Mouse (Mus musculus) spleen, adult 2 months (tissue): ENCODE measurements around the gene Rspo3. TPM values are rescaled to one million over a fixed set of nuclear protein-coding genes. Genes with fewer than 3 reads are reported as not detected.

Experiments
- DNase-seq, 2 experiments: peaks; one replicate each; pipeline versions ENCODE4 v3.0.0 to v3.0.0-alpha.2; 2012 to 2021; ENCODE audit warnings: low spot score in 2 of 2, low read depth in 1 of 2
- H3K27ac ChIP-seq: fragments of 200-500 bp; 2 replicates; pipeline ENCODE4 v1.5.1; 2012; ENCODE audit warnings: low read length, inconsistent platforms; ENCODE audit not compliant: insufficient read depth
- H3K27me3 ChIP-seq: fragments of 200-500 bp; 2 replicates; pipeline ENCODE4 v1.6.1; 2012; ENCODE audit warnings: mild to moderate bottlenecking, moderate library complexity, low read length, inconsistent platforms; ENCODE audit not compliant: control insufficient read depth, insufficient read depth
- H3K36me3 ChIP-seq: fragments of 200-500 bp; 2 replicates; pipeline ENCODE4 v1.6.1; 2012; ENCODE audit warnings: mild to moderate bottlenecking, low read length, inconsistent platforms; ENCODE audit not compliant: control insufficient read depth, insufficient read depth
- H3K4me1 ChIP-seq: fragments of 200-500 bp; 2 replicates; pipeline ENCODE4 v1.6.1; 2011; ENCODE audit warnings: inconsistent platforms; ENCODE audit not compliant: control insufficient read depth, insufficient read depth, insufficient read length
- H3K4me3 ChIP-seq: fragments of 200-500 bp; 2 replicates; pipeline ENCODE4 v1.5.1; 2011; ENCODE audit warnings: mild to moderate bottlenecking, inconsistent platforms; ENCODE audit not compliant: insufficient read depth, insufficient read length; ENCODE audit errors: extremely low read depth
- CTCF ChIP-seq: fragments of 200-500 bp; IDR thresholded peaks from 2 replicates; pipeline ENCODE4 v1.5.1; 2011; ENCODE audit warnings: mild to moderate bottlenecking, inconsistent platforms; ENCODE audit not compliant: insufficient read depth, insufficient read length, insufficient replicate concordance; ENCODE audit errors: extremely low read depth
- POLR2A ChIP-seq: fragments of 200-500 bp; IDR thresholded peaks from 2 replicates; pipeline ENCODE4 v1.6.1; 2011; ENCODE audit warnings: low read depth, low read length, inconsistent platforms
- WGBS: fragments of 180-500 bp; shearing (Covaris S2); methylation state at CpG from one replicate; pipeline ENCODE4 v1.1.7; 2018; 5-methylcytosine and 5-hydroxymethylcytosine counted together
- polyA plus RNA-seq: library from polyadenylated mRNA; depleted of rRNA; stranded (reverse); fragments of >200 nt; gene quantifications from 2 replicates; pipeline ENCODE4 v1.2.3, GENCODE M21; 2012

The Rspo3 gene
- polyA plus RNA-seq, 1 experiment = 0.18 TPM

DNA sequence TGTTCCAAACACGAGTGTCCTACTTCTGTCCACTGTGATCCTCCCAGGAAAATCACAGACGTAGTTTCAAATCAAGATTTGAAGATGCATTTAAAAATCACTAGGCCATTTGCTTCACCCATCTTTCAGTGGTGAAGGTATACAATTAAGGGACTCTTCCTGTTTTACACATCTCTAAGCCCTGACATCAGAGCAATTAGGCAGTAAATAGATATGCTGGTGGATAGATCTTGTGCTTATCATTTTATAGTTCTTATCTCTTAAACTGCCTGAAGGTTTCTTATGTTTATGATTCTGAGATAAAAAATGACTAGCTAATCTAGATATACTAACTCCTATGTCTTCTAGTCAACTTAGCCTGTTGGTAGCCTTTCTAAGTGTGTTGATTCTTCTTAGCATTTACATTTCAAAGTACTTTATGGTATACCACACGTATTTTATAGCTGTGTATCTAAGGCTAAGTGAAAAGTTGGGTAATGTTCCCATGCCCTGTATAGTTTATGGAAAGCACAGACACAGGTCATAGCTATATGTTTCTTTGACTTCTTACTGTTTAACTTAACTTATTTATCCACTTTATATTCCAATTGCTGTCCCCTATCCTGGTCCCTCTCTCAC is 38.4 kb downstream of the Rspo3 start:
- 73% methylated on average over 3 of the region's 3 CpGs for WGBS
- Histone ChIP-seq H3K4me1 (no peaks in the 10 kb centered on the region), H3K27me3 (no peaks in the 10 kb centered on the region), H3K36me3 (no peaks in the 10 kb centered on the region), H3K4me3 (no peak overlapping the region), H3K27ac (no peak overlapping the region)
- TF ChIP-seq CTCF (no peak), POLR2A (no peak)
- no peak for DNase-seq

- Histone ChIP-seq H3K27me3 (no peaks in the 10 kb centered on the region), H3K36me3 (no peaks in the 10 kb centered on the region), H3K27ac (no peak overlapping the region), H3K4me1 (no peaks in the 10 kb centered on the region), H3K4me3 (no peak overlapping the region)
- DNase-seq = no peak
- no peak for TF ChIP-seq POLR2A
- no peak for TF ChIP-seq CTCF
- 88% methylated on average over 1 of the region's 1 CpGs for WGBS
Measured at GRCm38 (mm10) chr10:29493996-29494395, 41.7 kb downstream of the Rspo3 start.

- no peaks in the 10 kb centered on the region for H3K4me1 ChIP-seq
- 23% methylated on average over 1 of the region's 1 CpGs for WGBS
Measured at GRCm38 (mm10) chr10:29480945-29481344, 54.7 kb downstream of the Rspo3 start.

GRCm38 (mm10) chr10:29479401-29479800 is 56.3 kb downstream of the Rspo3 start:
- Histone ChIP-seq H3K27ac (no peak overlapping the region), H3K4me3 (no peak overlapping the region), H3K27me3 (no peaks in the 10 kb centered on the region), H3K4me1 (no peaks in the 10 kb centered on the region), H3K36me3 (no peaks in the 10 kb centered on the region)
- TF ChIP-seq POLR2A (no peak), CTCF (no peak)
- WGBS = 38% methylated on average over 3 of the region's 3 CpGs
- DNase-seq = no peak

More at GRCm38 (mm10) chr10:29480945-29481344, 54.7 kb downstream of the Rspo3 start:
- TF ChIP-seq CTCF (no peak), POLR2A (no peak)
- Histone ChIP-seq H3K27me3 (no peaks in the 10 kb centered on the region), H3K27ac (no peak overlapping the region), H3K4me3 (no peak overlapping the region), H3K36me3 (no peaks in the 10 kb centered on the region)
- DNase-seq = no peak

GRCm38 (mm10) chr10:29470454-29470853 is 65.2 kb downstream of the Rspo3 start:
- 36% methylated on average over 5 of the region's 5 CpGs for WGBS
- TF ChIP-seq CTCF (no peak), POLR2A (no peak)
- DNase-seq = no peak
- no peak overlapping the region for H3K4me3 ChIP-seq
- H3K36me3 ChIP-seq = no peaks in the 10 kb centered on the region
- no peaks in the 10 kb centered on the region for H3K27me3 ChIP-seq
- H3K4me1 ChIP-seq = no peaks in the 10 kb centered on the region
- H3K27ac ChIP-seq = no peak overlapping the region

DNA sequence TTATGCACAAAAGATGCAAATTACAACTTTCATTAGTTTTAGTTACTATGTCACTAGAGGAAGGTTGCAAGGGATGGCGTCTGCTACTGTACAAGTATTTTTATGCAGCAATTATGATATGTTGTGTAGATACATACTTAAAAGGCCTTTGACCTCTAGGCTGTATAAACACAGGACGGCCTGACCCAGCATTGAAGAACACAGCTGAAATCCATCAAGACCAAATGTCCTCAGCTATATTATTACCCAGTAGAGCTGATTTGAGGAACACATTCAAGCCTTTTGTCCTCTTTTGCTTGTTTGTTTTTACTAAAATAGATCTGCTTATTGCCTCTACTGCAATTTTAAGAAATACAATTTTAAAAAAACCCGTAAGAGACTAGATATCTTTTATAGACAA is 75.6 kb downstream of the Rspo3 start:
- no peaks in the 10 kb centered on the region for H3K27me3 ChIP-seq
- WGBS = 84% methylated on average over 3 of the region's 3 CpGs
- H3K36me3 ChIP-seq = no peaks in the 10 kb centered on the region
- TF ChIP-seq POLR2A (no peak), CTCF (no peak)
- H3K4me1 ChIP-seq = no peaks in the 10 kb centered on the region
- no peak for DNase-seq
- no peak overlapping the region for H3K27ac ChIP-seq
- no peak overlapping the region for H3K4me3 ChIP-seq

DNA sequence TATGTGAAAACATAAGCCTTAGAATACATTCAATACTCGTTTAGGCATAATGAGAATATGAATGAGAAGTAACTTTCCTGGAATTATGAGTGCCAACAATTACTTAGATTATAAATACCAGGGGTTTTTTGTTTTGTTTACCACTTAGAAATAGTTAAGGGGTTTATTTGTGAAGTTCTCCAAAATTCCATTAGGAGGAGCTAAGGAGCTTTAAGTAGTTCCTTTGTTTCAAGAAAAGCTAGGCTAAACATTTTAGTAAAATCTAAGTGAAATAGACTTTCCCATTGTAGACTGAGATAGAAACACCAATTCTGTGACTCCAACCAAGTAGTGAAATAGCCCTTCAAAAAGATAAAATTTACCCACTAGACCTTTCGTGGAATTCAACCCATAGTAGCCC is 76.0 kb downstream of the Rspo3 start:
- Histone ChIP-seq H3K27ac (no peak overlapping the region), H3K27me3 (no peaks in the 10 kb centered on the region), H3K4me1 (no peaks in the 10 kb centered on the region), H3K4me3 (no peak overlapping the region), H3K36me3 (no peaks in the 10 kb centered on the region)
- no peak for TF ChIP-seq CTCF
- no peak for TF ChIP-seq POLR2A
- DNase-seq = no peak
- WGBS = 67% methylated on average over 2 of the region's 2 CpGs

GRCm38 (mm10) chr10:29445076-29445475 is 90.6 kb downstream of the Rspo3 start:
- no peaks in the 10 kb centered on the region for H3K4me1 ChIP-seq
- TF ChIP-seq CTCF (no peak), POLR2A (no peak)
- no peak overlapping the region for H3K27ac ChIP-seq
- no peak for DNase-seq
- no peak overlapping the region for H3K4me3 ChIP-seq
- 32% methylated on average over 3 of the region's 3 CpGs for WGBS
- no peaks in the 10 kb centered on the region for H3K36me3 ChIP-seq
- no peaks in the 10 kb centered on the region for H3K27me3 ChIP-seq
